Mouse (Mus musculus) thymus, adult 2 months (tissue): ENCODE data around the gene Pnpla8.

Experiments used
- CTCF ChIP-seq: fragments of 200-500 bp; IDR thresholded peaks from 2 replicates; pipeline ENCODE4 v1.5.1; 2012; ENCODE audit warnings: mild to moderate bottlenecking, control low read depth, low read length, moderate library complexity, borderline replicate concordance; ENCODE audit not compliant: control insufficient read depth, poor library complexity, insufficient read depth; ENCODE audit errors: extremely low read depth
- POLR2A ChIP-seq: fragments of 200-500 bp; IDR thresholded peaks from 2 replicates; pipeline ENCODE4 v1.6.1; 2012; ENCODE audit warnings: mild to moderate bottlenecking, low read length, control low read depth, moderate library complexity; ENCODE audit not compliant: control insufficient read depth, poor library complexity, insufficient read depth; ENCODE audit errors: extremely low read depth

DNA sequence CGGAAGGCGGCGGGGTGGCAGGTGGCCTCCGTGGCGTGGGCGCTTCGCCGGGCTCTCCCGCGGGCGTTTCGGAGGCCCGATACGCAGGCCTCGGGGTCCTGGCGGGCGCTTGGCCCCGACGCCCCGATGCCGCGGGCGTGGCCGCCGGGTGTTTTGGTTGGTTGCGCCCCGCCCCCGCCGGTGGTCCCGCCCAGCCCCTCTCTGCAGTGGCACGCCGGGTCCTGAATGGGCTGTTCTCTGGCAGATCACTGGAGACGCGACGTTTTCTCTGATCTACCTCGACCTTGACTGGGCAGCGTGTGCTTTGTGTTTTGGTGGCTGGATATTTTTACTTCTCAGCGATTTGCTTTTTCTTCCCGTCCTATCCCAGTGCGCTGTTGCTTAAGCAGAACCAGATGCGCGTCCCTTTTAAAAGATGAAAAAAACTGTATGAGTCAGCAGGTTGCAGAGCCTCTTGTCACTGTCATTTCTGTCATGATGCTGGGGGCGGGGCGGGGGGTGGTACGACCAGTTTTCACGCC is 48.2 kb downstream of the Pnpla8 start:
- no peak for TF ChIP-seq CTCF
- no peak; the same call in 1 of the 2 replicates for TF ChIP-seq POLR2A
